Mouse (Mus musculus) ES-E14 (cell line): ENCODE data around the gene Ezh1. TPM values are rescaled to one million over a fixed set of nuclear protein-coding genes. Genes with fewer than 3 reads are reported as not detected.

Experiments used
- DNase-seq: peaks from one replicate; pipeline ENCODE4 v3.0.0-alpha.2; 2013; ENCODE audit warnings: low read depth, low spot score
- H3K27ac ChIP-seq: 2 replicates; pipeline ENCODE4 v1.5.1; 2012; ENCODE audit warnings: low read depth, mild to moderate bottlenecking, low read length, moderate library complexity, mixed read lengths; ENCODE audit not compliant: poor library complexity, insufficient read depth, severe bottlenecking
- H3K36me3 ChIP-seq: 2 replicates; pipeline ENCODE4 v1.6.1; 2012; ENCODE audit warnings: mild to moderate bottlenecking, low read length, moderate library complexity, mixed read lengths; ENCODE audit not compliant: control insufficient read depth, poor library complexity, insufficient read depth, severe bottlenecking
- H3K4me1 ChIP-seq, 2 experiments: fragments of 150-350 bp in 1 of 2; sonication (generic) in 1 of 2; 2 replicates each; pipeline ENCODE4 v1.6.1; 2012; ENCODE audit warnings: low read length in 2 of 2, mild to moderate bottlenecking in 1 of 2, mixed read lengths in 1 of 2; ENCODE audit not compliant: control insufficient read depth in 2 of 2, insufficient read depth in 2 of 2, poor library complexity in 1 of 2
- H3K4me3 ChIP-seq, 2 experiments: fragments of 150-350 bp in 1 of 2; sonication (generic) in 1 of 2; 2 replicates each; pipeline ENCODE4 v1.5.1; 2012; ENCODE audit warnings: low read length in 2 of 2, low read depth in 1 of 2, mild to moderate bottlenecking in 1 of 2, mixed read lengths in 1 of 2; ENCODE audit not compliant: insufficient read depth in 1 of 2, poor library complexity in 1 of 2, severe bottlenecking in 1 of 2
- H3K9ac ChIP-seq: 2 replicates; pipeline ENCODE4 v1.6.1; 2012; ENCODE audit warnings: low read depth, mild to moderate bottlenecking, low read length, mixed read lengths; ENCODE audit not compliant: poor library complexity, insufficient read depth, severe bottlenecking
- H3K9me3 ChIP-seq: fragments of 150-350 bp; sonication (generic); 2 replicates; pipeline ENCODE4 v1.6.1; 2012; ENCODE audit warnings: low read depth, mild to moderate bottlenecking, low read length; ENCODE audit not compliant: control insufficient read depth, insufficient read depth
- CHD2 ChIP-seq: IDR thresholded peaks from 2 replicates; pipeline ENCODE4 v1.6.1; 2014; ENCODE audit warnings: mild to moderate bottlenecking, low read depth, low read length, inconsistent platforms
- HCFC1 ChIP-seq: IDR thresholded peaks from 2 replicates; pipeline ENCODE4 v1.6.1; 2012; ENCODE audit warnings: low read length, inconsistent platforms, borderline replicate concordance; ENCODE audit not compliant: insufficient read depth
- MAFK ChIP-seq: IDR thresholded peaks from 2 replicates; pipeline ENCODE4 v1.6.1; 2014; ENCODE audit warnings: mild to moderate bottlenecking, low read depth, low read length, inconsistent platforms; ENCODE audit not compliant: insufficient read depth
- ZC3H11A ChIP-seq: IDR thresholded peaks from 2 replicates; pipeline ENCODE4 v1.6.1; 2012; ENCODE audit warnings: low read depth, mild to moderate bottlenecking, inconsistent platforms, low read length, borderline replicate concordance
- ZNF384 ChIP-seq: IDR thresholded peaks from 2 replicates; pipeline ENCODE4 v1.6.1; 2012; ENCODE audit warnings: low read depth, low read length, inconsistent platforms
- in situ Hi-C, 2 experiments: fragments of 600-800 bp; cut with MboI; formaldehyde crosslinking; loops; one replicate each; pipeline ENCODE4 v1.15.1; 2025; ENCODE audit warnings: low sequenced_read_pairs in 2 of 2, inconsistent platforms in 1 of 2; ENCODE audit not compliant: unreplicated experiment in 2 of 2
- total RNA-seq: library from RNA; depleted of rRNA; stranded (reverse); fragments of 300-350 nt; gene quantifications from 2 replicates; pipeline ENCODE4 v1.2.3, GENCODE M21; 2012

The Ezh1 gene
- total RNA-seq, 1 experiment: 18.3 TPM

- Histone ChIP-seq H3K9me3 (no peaks in the 10 kb centered on the region), H3K27ac (no peak overlapping the region), H3K36me3 (no peaks in the 10 kb centered on the region), H3K4me1 (peaks cover 0 to 2% of the 10 kb centered on the region in 2 experiments; a peak in 1 of 4 replicates), H3K9ac (no peak overlapping the region), H3K4me3 (no peak overlapping the region)
- no peak for DNase-seq
- TF ChIP-seq ZNF384 (no peak), HCFC1 (no peak), ZC3H11A (no peak), MAFK (no peak), CHD2 (no peak)
- in situ Hi-C loops: no loop called here
Observed at GRCm38 (mm10) chr11:101182771-101183517, 43.3 kb downstream of the Ezh1 start.

DNA sequence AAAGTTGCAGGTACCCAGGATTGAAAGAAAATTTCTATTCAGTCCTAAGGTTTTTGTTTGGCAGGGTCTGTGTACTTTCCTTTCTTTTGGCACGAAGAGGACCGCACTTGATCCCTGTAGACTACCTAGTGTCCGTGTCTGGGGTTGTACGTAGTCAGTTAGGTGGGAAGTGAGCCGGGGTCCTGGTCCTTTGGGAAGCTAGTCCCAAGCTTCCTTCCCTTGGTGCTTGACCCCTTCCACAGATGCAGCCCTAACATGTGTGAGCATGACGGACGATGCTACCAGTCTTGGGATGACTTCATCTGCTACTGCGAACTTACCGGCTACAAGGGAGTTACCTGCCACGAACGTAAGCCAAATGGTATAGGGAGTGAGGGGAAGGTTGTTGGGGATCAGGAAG, 44.3 kb downstream of the Ezh1 start:
- Histone ChIP-seq H3K9ac (no peak overlapping the region), H3K4me1 (peaks cover 0 to 2% of the 10 kb centered on the region in 2 experiments; a peak in 1 of 4 replicates), H3K27ac (no peak overlapping the region), H3K9me3 (no peaks in the 10 kb centered on the region), H3K36me3 (no peaks in the 10 kb centered on the region), H3K4me3 (no peak overlapping the region)
- DNase-seq: no peak
- TF ChIP-seq ZNF384: no peak
- no peak for TF ChIP-seq HCFC1
- no peak for TF ChIP-seq CHD2
- no peak for TF ChIP-seq ZC3H11A
- in situ Hi-C loops: no loop called here

- H3K27ac ChIP-seq: no peak overlapping the region
- in situ Hi-C loops: no loop called here
- H3K9ac ChIP-seq: no peak overlapping the region
- H3K9me3 ChIP-seq: no peaks in the 10 kb centered on the region
- DNase-seq: no peak
- peaks cover 0 to 2% of the 10 kb centered on the region in 2 experiments; a peak in 1 of 4 replicates for H3K4me1 ChIP-seq
- H3K36me3 ChIP-seq: no peaks in the 10 kb centered on the region
- H3K4me3 ChIP-seq: no peak overlapping the region
- TF ChIP-seq HCFC1 (no peak), ZNF384 (peak; percentile 97), ZC3H11A (no peak)
Observed at GRCm38 (mm10) chr11:101180846-101181740, 45.2 kb downstream of the Ezh1 start.

- in situ Hi-C loops: no loop called here
- no peak for DNase-seq
Observed at GRCm38 (mm10) chr11:101180261-101180660, 46.0 kb downstream of the Ezh1 start.

More at GRCm38 (mm10) chr11:101180261-101180660, 46.0 kb downstream of the Ezh1 start:
- H3K9me3 ChIP-seq: no peaks in the 10 kb centered on the region
- H3K36me3 ChIP-seq: no peaks in the 10 kb centered on the region
- H3K9ac ChIP-seq: no peak overlapping the region
- H3K4me3 ChIP-seq: no peak overlapping the region
- TF ChIP-seq ZC3H11A: no peak
- TF ChIP-seq MAFK: no peak
- no peak for TF ChIP-seq ZNF384
- no peak for TF ChIP-seq CHD2
- TF ChIP-seq HCFC1: no peak
- peaks cover 0 to 2% of the 10 kb centered on the region in 2 experiments; a peak in 1 of 4 replicates for H3K4me1 ChIP-seq
- H3K27ac ChIP-seq: no peak overlapping the region
